Mouse (Mus musculus) kidney, adult 2 months (tissue): ENCODE data around the gene Col1a1. TPM values are rescaled to one million over a fixed set of nuclear protein-coding genes. Genes with fewer than 3 reads are reported as not detected.

ENCODE experiments used
- DNase-seq: peaks from one replicate; pipeline ENCODE4 v3.0.0; 2021
- H3K27ac ChIP-seq: fragments of 200-500 bp; 2 replicates; pipeline ENCODE4 v1.5.1; 2012; ENCODE audit warnings: low read depth, low read length, control low read depth, inconsistent platforms; ENCODE audit not compliant: insufficient read depth
- H3K27me3 ChIP-seq: fragments of 200-500 bp; replicated peaks from 2 replicates; pipeline ENCODE4 v1.6.1; 2012; ENCODE audit warnings: mild to moderate bottlenecking, moderate library complexity, low read length, inconsistent platforms; ENCODE audit not compliant: control insufficient read depth, insufficient read depth
- H3K36me3 ChIP-seq: fragments of 200-500 bp; 2 replicates; pipeline ENCODE4 v1.6.1; 2012; ENCODE audit warnings: mild to moderate bottlenecking, moderate library complexity, low read length, inconsistent platforms; ENCODE audit not compliant: control insufficient read depth, insufficient read depth
- H3K4me1 ChIP-seq: fragments of 200-500 bp; 2 replicates; pipeline ENCODE4 v1.6.1; 2011; ENCODE audit warnings: low read length; ENCODE audit not compliant: control insufficient read depth, insufficient read depth
- H3K4me3 ChIP-seq: fragments of 200-500 bp; 2 replicates; pipeline ENCODE4 v1.5.1; 2011; ENCODE audit warnings: mild to moderate bottlenecking, low read depth, low read length, control low read depth; ENCODE audit not compliant: insufficient read depth
- CTCF ChIP-seq: fragments of 200-500 bp; conservative IDR thresholded peaks from 2 replicates; pipeline ENCODE4 v1.5.1; 2011; ENCODE audit warnings: low read depth, mild to moderate bottlenecking, control low read depth, low read length, moderate library complexity, mixed read lengths; ENCODE audit not compliant: insufficient read depth, insufficient read length
- POLR2A ChIP-seq: fragments of 200-500 bp; IDR thresholded peaks from one replicate; pipeline ENCODE4 v1.6.1; 2011; ENCODE audit warnings: low read depth, low read length, control low read depth
- WGBS: fragments of 180-500 bp; shearing (Covaris S2); methylation state at CpG from one replicate; pipeline ENCODE4 v1.1.7; 2018; 5-methylcytosine and 5-hydroxymethylcytosine counted together
- polyA plus RNA-seq: library from polyadenylated mRNA; depleted of rRNA; stranded (reverse); fragments of >200 nt; gene quantifications from 2 replicates; pipeline ENCODE4 v1.2.3, GENCODE M21; 2012

Gene Col1a1
- polyA plus RNA-seq, 1 experiment = 25.3 TPM

- Histone ChIP-seq H3K4me1 (no peaks in the 10 kb centered on the region), H3K27me3 (no peaks in the 10 kb centered on the region), H3K27ac (no peak overlapping the region), H3K36me3 (no peaks in the 10 kb centered on the region), H3K4me3 (no peak overlapping the region)
- no peak for DNase-seq
- 41% methylated on average over 2 of the region's 2 CpGs for WGBS
- TF ChIP-seq POLR2A (no peak), CTCF (no peak)
These were observed 38.9 kb downstream of the Col1a1 start for GRCm38 (mm10) chr11:94974951-94975350.

- H3K36me3 ChIP-seq = no peaks in the 10 kb centered on the region
- no peak within 1 kb of the TSS for H3K27ac ChIP-seq
- whole genome bisulfite sequencing = 80% methylated on average over 5 of the region's 5 CpGs
- DNase-seq = no peak
- no peak for TF ChIP-seq CTCF
- no peak for TF ChIP-seq POLR2A
- no peak within 1 kb of the TSS for H3K4me3 ChIP-seq
- H3K4me1 ChIP-seq = no peaks in the 10 kb centered on the region
- no peaks in the 10 kb centered on the region for H3K27me3 ChIP-seq
These were observed 40.2 kb downstream of the Col1a1 start, which contains the start of gene Sgca for GRCm38 (mm10) chr11:94976199-94976598. Sgca (minus strand) TSS chr11:94976327.

DNA sequence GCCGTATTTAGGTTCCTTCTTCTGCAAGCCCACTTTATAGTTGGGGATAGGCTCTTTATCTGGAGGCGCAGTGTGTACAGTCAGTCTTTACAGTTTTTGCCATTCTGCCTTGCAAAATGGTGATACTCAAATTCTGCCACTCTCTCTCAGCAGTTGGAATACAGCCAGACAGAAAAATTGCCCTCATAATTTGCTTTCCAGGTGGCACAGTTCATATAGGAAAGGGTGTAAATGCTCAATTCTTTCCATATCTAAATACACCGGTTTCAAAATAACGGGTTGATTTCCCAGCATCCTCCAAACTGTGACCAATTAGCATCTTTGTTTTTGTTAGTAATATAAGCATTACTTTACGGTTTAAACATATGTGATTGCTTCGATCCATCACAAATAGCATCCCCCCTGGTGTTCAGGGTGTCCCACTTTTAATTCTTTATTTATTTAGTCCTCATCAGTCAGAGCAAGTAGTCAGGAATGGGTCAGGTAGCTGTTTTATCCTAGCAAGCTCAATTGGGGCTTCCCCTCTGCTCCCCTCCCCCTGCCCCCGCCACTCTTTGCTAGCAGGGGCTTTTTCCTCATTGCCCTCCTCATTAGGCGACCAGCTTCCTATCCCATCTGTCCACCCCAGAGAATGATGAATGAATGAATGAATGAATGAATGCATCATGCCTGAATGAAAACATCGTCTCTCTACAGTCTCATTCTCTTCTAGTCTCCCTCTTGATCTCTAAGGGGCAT lies 42.3 kb downstream of the Col1a1 start:
- WGBS = 46% methylated on average over 9 of the region's 9 CpGs
- no peak overlapping the region for H3K27ac ChIP-seq
- no peaks in the 10 kb centered on the region for H3K27me3 ChIP-seq
- TF ChIP-seq POLR2A (no peak), CTCF (no peak)
- H3K4me1 ChIP-seq = no peaks in the 10 kb centered on the region
- H3K36me3 ChIP-seq = no peaks in the 10 kb centered on the region
- no peak overlapping the region for H3K4me3 ChIP-seq
- no peak for DNase-seq

- Histone ChIP-seq H3K27ac (no peak overlapping the region; the same call in 1 of the 2 replicates), H3K27me3 (no peaks in the 10 kb centered on the region), H3K36me3 (no peaks in the 10 kb centered on the region), H3K4me1 (no peaks in the 10 kb centered on the region), H3K4me3 (no peak overlapping the region; the same call in 1 of the 2 replicates)
- DNase-seq = peak; percentile 98
- TF ChIP-seq POLR2A (peak; percentile 37), CTCF (peak; percentile 99)
- WGBS = 1% methylated on average over 20 of the region's 20 CpGs
These were observed 42.9 kb downstream of the Col1a1 start for GRCm38 (mm10) chr11:94978947-94979346.

DNA sequence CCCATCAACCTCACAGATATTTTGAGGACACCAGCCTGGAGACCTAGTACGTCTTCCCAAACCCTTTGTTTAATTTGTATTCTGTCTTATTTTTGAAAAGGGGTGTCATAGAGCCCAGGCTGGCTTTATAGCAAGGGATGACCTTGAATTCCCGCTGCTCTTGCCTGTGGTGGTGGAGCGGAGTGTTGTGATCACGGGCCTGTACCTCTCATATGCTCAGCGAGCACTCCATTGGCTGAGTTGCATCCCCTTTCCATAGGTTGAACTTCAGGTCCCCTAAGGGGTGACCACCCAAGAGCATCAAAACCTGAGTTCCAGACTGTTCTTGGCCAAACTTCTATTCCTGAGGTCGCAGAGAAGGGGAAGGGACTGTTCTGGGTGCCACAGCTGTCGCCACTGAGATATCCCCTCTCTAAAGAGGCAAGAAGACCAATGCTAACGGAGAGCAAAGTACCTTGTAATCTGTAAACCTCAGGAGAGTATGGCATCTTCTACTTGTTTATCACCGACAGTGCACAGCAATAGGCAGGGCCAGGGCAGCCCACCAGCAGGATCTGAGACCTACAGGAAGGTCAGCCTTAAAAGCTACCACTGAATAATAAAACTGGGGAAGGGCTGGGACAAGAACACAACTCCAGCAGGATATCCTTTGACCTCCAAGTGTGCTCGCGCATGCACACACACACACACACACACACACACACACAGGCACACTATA lies 43.6 kb downstream of the Col1a1 start:
- no peaks in the 10 kb centered on the region for H3K36me3 ChIP-seq
- no peak overlapping the region for H3K27ac ChIP-seq
- no peaks in the 10 kb centered on the region for H3K4me1 ChIP-seq
- no peaks in the 10 kb centered on the region for H3K27me3 ChIP-seq
- no peak overlapping the region for H3K4me3 ChIP-seq
- TF ChIP-seq CTCF (no peak), POLR2A (no peak)
- 71% methylated on average over 11 of the region's 11 CpGs for WGBS
- DNase-seq = no peak

DNA sequence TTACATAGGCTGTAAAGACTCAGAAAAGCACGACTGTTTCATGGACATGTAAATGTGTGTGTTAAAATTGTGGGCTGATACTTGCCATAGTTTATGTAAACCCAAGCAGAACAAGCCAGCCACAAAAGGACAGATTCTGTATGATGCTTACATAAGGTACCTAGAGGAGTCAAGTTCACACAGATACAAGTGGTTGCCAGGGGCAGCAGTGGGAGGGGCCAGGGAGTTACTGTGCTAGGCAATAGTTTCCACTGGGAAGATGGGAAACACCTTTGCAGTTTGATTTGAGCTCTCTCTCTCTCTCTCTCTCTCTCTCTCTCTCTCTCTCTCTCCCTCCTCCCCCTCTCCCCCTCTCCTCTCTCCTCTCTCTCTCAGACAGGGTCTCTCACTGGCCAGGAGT lies 49.1 kb downstream of the Col1a1 start:
- no peaks in the 10 kb centered on the region for H3K27me3 ChIP-seq
- H3K36me3 ChIP-seq = no peaks in the 10 kb centered on the region
- H3K4me3 ChIP-seq = no peak overlapping the region
- WGBS = 64% methylated on average over 1 of the region's 1 CpGs
- TF ChIP-seq POLR2A (no peak), CTCF (no peak)
- DNase-seq = no peak
- no peak overlapping the region for H3K27ac ChIP-seq
- H3K4me1 ChIP-seq = peaks cover 16% of the 10 kb centered on the region

DNA sequence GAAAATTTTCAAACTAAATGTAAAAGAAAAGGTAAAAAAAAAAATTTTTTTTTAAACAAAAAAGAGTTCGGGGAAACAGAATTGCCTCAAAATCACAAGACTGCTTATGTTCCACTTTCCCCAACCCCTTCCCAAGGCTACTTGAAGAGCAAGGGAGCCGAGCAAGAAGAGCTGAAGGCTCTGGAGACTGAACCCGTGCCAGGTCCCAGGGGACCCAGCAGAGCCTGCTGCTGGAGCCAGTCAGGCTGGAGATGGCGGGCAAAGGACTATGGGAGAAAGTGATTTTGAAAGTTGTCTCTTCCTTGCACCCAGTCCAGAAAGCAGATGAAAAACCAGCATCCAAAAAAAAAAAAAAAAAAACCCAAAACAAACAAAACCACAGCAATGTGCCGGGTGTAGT lies 49.8 kb downstream of the Col1a1 start:
- no peaks in the 10 kb centered on the region for H3K27me3 ChIP-seq
- TF ChIP-seq POLR2A = no peak
- WGBS = 76% methylated on average over 5 of the region's 5 CpGs
- H3K4me3 ChIP-seq = no peak overlapping the region
- peaks cover 16% of the 10 kb centered on the region for H3K4me1 ChIP-seq
- no peak for DNase-seq
- H3K36me3 ChIP-seq = no peaks in the 10 kb centered on the region
- no peak overlapping the region for H3K27ac ChIP-seq
